Mouse (Mus musculus): ENCODE results near the gene Insl3. TPM values are rescaled to one million over a fixed set of nuclear protein-coding genes. Genes with fewer than 3 reads are reported as not detected.
A peak's percentile ranks its signal among the peaks of the same experiment; 100 is the strongest.

Gene Insl3
- total RNA-seq (2014; fragmentation: Nextera tagmentation), result 6.4 and 17.6 TPM in 2 replicates
- total RNA-seq (2017), result 0.88 and 4.8 TPM in 2 replicates

DNA sequence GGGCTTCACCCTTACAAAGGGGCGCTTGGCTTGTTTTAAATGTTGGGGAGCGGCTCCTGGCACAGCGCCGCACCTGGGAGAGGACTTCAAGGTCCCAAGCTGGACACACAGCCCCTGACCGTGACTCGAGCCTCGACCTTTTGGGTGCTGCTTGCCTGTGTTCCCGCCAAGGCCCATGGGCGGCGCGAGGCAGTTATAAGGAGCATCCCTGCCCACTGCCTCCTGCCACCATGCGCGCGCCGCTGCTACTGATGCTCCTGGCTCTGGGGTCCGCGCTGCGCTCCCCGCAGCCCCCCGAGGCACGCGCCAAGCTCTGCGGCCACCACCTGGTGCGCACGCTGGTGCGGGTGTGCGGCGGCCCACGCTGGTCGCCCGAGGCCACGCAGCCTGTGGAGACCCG lies at the start of gene Insl3:
TSS of gene Insl3 (plus strand) at position 187 of the 400 bp plus-strand sequence.
- no peak for ATAC-seq (replicated peaks; ENCODE audit: low FRiP score, low TSS enrichment, poor library complexity, severe bottlenecking)

DNA sequence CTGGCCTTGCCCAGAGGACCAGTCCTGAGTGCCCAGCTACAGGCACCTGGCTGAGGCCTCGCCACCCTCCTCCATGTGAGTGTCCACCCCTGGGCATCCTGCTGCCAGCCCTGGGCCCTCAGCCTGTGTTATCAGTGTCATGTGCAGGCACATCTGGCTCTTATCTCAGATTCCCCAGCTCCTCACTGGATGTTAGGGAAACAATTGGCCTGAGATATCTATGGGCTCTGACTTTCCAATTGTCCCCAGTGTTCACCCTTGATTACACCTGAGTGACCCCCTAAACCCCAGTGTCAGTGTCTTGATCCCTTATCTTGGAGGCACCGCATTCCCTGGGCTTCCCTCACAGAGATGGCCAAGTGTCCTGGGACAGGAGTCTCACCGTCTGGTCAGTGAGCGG lies 49.7 kb upstream of the Insl3 start:
- peak; percentile 31; the same call in 1 of the 2 replicates for ATAC-seq (replicated peaks; ENCODE audit: low FRiP score, low TSS enrichment, poor library complexity, severe bottlenecking)

DNA sequence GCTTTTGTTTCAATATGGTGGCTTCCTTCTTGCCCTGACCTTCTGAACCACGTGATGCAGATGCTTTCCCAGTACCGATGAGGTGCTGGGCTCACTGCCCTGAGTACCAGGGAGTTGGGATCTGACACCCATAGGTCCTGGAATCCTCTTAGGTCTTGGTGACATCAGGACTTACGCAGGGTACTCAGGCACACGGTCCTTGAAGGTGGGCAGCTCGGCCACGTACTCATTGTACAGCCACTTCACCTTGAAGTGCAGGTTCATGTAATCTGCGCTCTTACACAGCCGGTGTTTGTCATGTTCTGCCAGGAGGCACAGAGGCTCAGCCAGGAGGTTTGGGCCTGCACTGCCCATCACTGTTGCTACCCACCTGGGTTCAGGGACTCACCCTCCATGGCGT lies 43.5 kb upstream of the Insl3 start:
- no peak for ATAC-seq (replicated peaks; ENCODE audit: low FRiP score, low TSS enrichment, poor library complexity, severe bottlenecking)

DNA sequence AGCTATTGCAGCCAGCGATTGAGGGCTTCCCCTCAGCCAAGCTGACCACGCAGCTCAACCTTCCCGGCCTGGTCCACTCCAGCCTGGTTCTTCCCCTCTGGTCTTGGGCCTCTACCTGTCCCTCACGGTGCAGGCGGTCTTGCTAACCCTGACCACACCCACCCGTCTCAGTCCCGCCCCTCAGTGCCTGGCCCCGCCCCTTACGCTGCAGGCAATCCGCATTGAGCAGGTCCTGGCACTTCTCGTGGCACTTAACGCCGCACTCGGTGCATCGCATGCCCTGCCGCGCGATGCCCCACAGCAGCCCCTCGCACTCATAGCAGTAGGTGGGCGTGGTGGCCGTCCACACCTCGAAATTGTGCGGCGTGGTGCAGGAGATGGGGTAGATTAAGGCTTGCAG lies 34.4 kb upstream of the Insl3 start:
- ATAC-seq (replicated peaks; ENCODE audit: low FRiP score, low TSS enrichment, poor library complexity, severe bottlenecking), result peak; percentile 69

DNA sequence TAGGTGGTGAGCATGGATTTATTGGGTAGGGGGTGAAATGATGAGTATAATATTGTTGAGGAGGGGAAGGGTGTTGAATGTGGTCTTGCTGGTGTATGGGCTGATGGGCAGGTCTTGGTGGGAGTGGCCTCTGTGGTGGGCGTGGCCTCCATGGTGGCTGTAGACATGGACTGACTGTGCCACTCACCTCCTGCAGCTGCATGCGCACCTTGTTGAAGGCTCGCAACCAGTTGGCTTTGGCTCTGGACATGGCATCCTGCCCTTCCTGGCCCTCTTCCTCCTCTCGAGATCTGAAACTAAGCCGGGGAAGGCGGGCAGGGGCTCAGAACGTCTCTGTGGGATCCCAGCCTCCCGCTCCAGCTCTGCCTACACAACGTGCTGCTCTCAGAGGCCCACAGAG lies 31.2 kb upstream of the Insl3 start:
- no peak for ATAC-seq (replicated peaks; ENCODE audit: low FRiP score, low TSS enrichment, poor library complexity, severe bottlenecking)

DNA sequence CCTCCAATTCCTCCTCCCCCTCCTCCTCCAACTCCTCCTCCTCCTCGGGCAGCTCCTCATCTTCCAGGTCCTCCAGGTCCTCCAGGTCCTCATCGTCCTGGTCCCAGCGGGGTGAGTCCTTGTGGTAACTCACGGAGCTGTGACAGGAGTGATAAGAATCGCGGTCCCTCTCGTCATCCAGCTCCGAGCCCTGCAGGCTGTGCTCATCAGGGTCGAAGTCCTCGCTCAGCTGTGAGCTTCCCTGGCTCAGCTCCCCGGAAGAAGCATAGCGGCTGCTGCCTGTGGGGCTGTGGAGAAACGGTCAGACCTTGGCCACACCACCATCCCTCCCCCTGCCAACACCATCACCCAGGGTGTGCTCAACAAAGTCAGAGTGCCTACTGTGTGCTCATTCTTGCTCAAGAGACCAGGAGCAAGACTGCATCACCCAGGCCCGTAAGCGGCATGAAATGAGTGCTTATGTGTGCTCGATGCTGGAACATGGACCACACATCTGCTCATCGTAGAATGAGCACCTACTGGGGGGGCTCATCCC lies 30.4 kb upstream of the Insl3 start:
- no peak for ATAC-seq (replicated peaks; ENCODE audit: low FRiP score, low TSS enrichment, poor library complexity, severe bottlenecking)

DNA sequence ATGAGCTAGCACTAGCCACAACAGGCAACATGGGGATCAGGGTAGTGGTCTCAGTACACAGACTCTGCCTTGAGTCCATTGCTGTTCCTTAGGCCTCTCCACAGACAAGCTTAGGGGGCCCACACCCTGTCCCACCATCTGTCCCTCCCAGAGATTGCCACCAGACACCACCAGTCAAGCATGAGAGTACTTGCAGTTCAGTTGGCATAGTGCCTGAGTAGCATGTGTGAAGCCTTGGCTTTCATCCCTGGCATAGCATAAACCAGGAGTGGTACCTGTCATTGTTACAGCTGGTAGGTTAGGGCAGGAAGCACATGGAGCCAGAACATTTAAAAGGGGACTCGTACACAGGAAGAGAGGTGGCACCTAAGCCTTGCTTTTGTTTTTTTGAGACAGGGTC lies 29.3 kb upstream of the Insl3 start:
- no peak for ATAC-seq (replicated peaks; ENCODE audit: low FRiP score, low TSS enrichment, poor library complexity, severe bottlenecking)

DNA sequence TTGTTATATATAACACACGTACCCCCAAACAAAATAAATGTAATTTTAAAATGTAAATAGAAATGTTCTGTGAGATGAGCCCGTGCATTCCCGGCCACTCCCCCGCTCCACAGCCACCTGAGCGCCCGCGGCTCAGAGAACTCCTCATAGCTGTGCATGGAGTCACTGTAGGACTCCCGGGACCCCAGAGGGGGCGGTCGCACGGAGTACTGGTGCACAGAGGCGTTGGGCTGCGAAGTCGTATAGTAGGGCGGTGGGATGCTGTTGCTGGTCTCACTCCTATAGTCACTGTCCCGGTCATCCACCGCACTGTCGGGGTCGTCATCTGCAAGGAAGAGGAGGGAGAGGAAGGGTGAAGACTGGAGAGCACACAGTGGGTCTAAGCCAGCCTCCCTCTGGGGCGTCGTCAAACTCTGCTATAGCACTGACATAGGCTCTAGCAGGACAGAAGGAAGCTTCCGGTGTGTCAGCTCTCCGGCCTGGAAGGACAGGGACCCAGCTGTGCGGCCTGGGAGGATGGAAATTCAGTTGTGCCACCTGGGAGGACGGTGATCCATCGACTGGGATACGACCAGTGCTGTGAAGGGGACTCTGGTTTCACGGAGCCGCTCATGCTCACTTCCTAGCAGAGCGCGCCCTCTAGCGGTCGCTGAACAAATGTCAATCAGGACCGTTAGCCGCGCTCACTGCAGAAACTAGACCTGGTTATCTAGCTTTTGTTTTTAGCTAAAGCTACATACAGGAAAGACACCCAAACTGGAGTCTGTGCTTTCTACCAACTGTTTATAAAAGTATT lies 28.5 kb upstream of the Insl3 start:
- peak; percentile 72 for ATAC-seq (replicated peaks; ENCODE audit: low FRiP score, low TSS enrichment, poor library complexity, severe bottlenecking)

DNA sequence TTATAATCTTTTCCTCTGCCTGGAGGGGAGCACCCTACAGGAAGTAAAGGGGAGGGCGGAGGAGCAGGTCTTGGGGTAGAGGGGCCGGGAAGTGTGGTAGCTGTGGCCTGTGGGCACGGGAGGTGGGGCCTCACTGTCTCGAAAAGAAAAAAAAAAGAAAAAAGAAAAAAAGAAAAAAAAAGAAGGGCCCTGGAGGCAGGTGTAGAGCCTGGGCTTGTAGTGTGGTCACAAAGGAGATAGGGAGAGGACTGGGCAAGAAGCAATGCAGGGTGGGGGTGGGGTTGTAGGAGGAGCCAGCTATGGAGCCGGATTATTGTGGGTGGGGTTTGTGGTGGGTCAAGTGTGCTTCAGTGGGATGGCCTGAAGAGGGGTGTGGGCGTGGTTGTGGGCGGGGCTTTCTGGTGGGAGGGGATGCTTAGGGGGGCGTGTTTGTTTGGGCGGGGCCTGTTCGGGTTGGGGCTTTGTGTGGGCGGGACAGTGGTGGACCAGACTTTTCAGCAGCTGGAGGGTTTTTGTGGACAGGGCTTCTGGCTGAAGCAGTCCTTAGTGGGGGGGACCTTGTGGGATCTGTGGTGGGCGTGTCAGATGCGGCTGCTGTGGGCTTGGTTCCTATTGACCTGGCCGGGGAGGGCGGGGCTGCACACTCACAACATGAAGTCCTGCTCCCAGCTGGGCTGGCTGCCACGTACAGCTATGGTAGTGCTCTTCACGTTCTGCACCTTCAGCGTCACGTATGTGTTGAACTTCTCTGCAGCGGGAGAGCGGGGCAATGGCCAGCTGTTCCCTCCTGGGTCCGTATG lies 23.5 kb upstream of the Insl3 start:
- ATAC-seq (replicated peaks; ENCODE audit: low FRiP score, low TSS enrichment, poor library complexity, severe bottlenecking), result peak; percentile 59

DNA sequence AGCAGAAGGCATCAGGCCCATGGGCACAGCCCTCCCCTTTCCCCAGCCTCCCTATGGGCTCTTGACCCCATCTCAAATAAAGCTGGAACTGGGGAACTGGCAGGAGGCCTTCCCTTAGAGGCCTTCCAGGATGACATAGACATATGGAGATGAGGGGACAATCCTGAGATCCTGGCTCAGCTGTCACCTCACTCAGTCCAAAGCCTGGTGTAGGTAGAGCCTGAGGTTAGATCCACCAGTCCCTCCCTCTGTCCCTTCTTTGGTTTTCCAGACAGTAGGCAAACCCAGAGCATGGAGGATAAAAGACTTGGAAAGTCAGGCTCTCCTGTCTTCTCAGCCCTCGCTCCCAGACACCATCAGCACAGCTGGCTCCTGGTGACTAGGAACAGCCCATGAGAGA lies 22.2 kb upstream of the Insl3 start:
- no peak for ATAC-seq (replicated peaks; ENCODE audit: low FRiP score, low TSS enrichment, poor library complexity, severe bottlenecking)

DNA sequence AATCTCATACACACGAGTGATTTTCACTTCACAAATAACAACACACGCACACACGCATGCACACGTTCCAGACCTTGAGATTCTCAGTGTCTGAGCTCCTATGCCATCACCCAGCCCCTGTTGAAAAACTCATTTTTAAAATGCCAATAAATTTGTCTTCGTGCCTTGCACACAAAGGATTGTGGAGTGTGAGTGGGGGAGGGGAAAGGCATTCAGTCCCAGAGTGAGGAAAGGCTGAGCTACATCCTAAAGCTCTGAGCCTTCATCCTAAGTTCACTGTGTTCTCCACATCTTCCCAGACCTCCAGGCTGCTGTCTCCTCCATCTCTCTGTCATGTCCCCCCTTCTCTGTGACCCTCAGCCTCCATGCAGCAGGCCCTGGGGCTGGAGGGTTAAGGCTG lies 21.8 kb upstream of the Insl3 start:
- no peak for ATAC-seq (replicated peaks; ENCODE audit: low FRiP score, low TSS enrichment, poor library complexity, severe bottlenecking)

DNA sequence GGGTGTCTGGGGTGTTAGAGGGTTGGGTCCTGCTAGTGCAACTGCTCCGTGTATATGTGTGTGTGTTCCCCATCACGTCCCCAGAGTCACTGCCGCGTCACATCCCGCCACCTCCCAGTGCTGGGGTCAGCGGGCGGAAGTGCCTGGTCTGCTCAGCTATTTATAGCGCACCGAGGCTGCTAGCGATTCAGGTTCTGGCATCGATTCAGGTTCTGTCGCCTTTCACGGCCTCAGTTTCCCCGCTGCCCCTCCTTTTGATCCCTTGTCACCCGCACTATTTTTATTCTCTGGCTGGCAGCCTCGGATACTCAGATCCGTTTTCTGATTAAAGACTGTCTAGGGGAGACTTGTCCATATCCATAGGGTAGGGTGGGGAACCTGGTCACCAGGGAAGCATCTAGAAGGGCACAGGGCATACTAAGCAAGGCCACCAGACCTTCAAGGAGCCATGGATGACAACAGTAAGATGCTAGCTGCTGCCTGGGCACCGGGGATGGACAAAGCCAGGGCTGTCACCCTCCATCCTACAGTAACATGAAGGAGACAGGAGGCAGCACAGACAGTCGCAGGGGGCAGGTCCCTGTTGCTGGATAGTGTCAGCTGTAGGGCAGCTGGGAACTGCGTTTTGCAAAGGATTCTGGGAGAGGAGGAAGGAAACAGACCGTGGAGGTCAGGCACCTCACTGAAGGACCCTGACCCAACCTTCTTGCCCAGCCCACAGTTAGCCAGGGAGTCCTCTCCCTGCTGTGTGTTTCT lies 20.6 kb upstream of the Insl3 start:
- no peak for ATAC-seq (replicated peaks; ENCODE audit: low FRiP score, low TSS enrichment, poor library complexity, severe bottlenecking)

DNA sequence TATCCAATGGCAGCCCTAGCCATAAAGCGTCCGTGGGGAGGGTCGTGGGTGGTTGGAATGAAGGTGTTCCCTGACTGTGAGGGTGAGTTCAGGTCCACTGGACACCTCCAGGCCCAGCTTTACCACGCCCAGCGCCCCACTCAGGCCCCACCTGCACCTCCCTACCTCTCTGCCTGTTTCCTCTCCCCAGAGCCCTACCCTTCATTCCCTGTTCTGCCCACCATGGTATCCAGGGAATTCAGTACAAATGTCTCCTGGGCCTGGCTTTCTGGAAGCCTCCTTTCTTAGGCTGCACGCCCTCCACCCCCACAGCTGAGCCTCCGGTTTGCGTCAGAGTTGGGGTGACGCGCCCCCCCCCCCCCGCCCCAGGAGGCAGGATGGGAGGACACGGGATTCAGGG lies 18.8 kb upstream of the Insl3 start:
- ATAC-seq (replicated peaks; ENCODE audit: low FRiP score, low TSS enrichment, poor library complexity, severe bottlenecking), result no peak

DNA sequence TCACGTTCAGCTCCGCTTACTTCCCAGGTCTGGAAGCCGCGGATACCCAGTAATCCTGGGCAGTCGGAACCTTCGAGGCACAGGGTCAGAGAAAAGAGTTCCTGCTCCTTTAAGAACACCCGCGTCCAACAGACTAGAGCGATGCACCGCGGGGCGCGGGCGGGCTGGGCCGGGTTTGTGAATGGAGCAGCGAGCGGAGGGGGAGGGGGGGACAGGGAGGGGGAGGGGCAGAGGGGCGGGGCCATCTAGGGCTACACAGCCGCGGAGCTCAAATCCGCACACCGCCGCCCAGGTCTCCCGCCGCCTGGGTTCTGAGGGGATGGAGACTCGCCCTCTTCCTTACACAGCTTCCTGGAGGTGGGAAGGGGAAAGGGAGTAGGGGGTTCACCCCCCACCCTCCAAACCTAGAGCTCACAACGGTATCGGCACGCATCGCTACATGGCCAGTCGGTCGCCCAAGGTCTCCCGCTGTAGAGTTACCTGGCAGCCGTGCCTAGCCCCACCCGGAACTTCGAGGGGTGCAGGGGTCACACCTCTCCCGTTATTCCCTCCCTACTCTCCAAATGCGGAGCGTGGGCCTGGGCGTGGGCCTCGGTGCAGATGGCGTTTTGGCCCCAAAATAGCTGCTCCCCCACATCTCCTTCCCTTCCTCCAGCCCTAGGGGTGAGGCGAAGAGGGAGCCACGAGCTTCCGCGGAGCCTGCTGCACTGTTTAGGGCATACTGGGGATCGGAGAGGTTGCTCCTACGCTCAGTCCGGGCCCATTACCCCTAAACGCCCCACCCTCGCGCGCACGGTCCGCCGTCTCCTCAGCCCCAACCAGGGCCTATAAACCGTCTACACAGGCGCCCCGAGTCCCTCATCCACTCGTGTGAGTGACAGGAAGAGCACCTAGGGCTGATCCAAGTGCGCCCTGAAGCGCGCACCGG lies 18.1 kb upstream of the Insl3 start:
- peak; percentile 9; the same call in 1 of the 2 replicates for ATAC-seq (replicated peaks; ENCODE audit: low FRiP score, low TSS enrichment, poor library complexity, severe bottlenecking)

DNA sequence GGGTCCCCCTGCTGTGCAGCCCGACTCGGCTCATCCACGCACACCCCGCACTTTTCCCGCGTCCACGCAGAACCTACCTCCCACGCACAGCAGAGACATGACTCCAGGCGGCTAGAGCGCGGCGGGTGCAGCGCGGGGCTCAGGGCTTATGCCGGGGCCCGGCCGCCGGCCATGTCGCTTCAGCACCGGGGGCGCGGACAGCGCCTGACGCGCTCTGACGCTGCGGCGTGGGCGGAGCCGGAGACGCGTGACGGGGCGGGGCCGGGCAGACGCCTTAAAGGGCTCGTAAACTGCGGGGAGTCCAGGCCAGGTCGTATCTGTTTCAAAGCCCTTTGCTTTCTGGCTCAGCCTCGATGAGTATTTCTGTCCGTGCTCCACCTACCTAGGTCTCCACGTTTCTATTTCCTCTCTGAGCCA lies 17.5 kb upstream of the Insl3 start, which contains the start of gene Unc13a:
TSS of gene Unc13a (minus strand) at position 209 of the 417 bp plus-strand sequence.
- ATAC-seq (replicated peaks; ENCODE audit: low FRiP score, low TSS enrichment, poor library complexity, severe bottlenecking), result peak; percentile 70

DNA sequence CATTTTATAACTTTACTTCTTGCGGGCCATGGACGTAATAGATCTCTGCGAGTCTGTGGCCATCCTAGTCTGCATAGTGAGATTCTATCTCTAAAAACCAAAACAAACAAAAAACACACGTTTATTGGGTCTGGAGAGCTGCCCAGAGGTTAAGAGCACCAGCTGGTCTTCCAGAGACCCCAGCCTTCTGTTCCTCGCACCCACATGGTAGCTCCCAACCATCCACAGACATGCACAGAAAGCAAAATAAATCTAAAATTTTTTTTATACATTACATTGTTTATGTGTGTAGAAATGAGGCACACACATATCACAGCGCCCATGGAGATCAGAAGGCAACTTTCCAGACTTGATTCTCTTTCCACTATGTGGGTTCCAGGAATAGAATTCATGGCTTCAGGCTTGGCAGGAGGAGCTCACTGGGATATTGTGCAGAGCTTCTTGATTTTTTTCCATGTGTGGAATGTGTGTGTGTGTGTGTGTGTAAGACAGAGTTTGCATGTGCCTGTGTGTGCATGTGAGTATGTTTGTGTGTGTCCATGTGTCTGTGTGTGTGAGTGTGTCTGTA lies 16.8 kb upstream of the Insl3 start:
- ATAC-seq (replicated peaks; ENCODE audit: low FRiP score, low TSS enrichment, poor library complexity, severe bottlenecking), result no peak

DNA sequence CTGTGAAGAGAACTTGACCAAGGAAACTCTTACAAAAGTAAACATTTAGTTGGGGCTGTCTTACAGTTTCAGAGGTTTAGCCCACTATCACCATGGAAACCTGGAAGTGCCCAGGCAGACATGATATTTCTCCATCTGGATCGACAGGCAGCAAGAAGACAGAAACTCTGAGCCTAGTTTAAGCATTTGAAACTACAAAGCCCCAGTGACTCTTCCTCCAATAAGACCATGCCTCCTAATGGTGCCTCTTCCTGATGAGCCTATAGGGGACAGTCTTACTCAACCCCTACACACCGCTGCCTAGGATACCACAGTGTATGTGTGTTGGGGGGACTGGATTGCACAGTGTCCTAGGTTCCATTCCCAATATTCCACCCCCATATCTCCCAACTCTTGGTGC lies 14.9 kb upstream of the Insl3 start:
- ATAC-seq (replicated peaks; ENCODE audit: low FRiP score, low TSS enrichment, poor library complexity, severe bottlenecking), result no peak

DNA sequence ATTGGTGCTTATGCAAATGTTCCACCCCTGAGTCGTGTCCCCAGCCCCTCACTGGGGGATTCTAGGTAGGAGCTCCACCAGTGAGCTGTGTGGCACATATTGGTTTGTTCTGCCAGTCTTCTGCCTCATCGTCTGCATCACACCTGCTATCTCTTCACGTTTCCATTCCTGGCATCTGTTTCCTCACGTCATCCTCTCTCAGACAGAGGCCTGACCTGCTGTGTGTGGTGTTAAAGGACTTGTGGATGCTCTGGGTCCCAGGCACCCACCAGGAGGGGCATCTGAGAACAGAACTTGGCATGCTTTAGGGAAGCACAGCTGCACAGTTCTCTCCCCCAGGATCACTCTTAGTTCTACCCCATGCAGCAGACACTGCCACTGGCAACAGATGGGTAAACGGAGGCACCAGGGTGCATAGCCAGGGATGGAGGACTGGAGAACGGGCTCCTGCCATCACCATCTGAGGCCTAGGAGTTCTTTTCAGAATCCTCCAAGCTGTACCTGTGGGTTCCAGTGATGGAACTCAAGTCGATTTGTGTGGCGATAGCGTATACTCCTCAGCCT lies 13.5 kb upstream of the Insl3 start:
- ATAC-seq (replicated peaks; ENCODE audit: low FRiP score, low TSS enrichment, poor library complexity, severe bottlenecking), result no peak
